Mouse (Mus musculus): ENCODE measurements around the gene Spata2l. TPM values are rescaled to one million over a fixed set of nuclear protein-coding genes. Genes with fewer than 3 reads are reported as not detected.

Spata2l gene
- total and polyA plus RNA-seq, 3 experiments = 1.9 to 3.1 TPM; not detected in 1

DNA sequence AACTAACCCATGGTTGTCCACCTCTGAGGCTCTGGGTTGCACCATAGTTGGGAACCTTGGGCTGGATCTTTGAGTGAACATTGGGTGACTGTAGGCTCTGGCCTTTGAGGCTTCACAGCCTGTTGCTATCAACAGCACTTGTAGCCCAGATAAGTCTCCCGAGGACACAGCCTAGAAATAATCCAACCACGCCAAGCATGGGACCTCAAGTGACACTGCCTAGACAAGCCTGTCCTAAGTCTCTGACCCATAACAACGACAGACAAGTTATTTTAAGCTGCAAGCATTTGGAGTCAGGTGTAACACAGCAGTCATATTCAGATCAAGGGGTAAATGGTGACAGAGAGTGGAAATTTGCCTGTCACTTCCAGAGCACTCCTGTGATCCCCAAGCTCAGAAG is 20.6 kb downstream of the Spata2l start:
- TF ChIP-seq MEF2A (IDR thresholded peaks at IDR 0.05; ENCODE audit: extremely low read depth, insufficient replicate concordance, low read depth, low read length, poor library complexity, severe bottlenecking) (no peak), NRF1 (IDR thresholded peaks at IDR 0.05; ENCODE audit: insufficient read depth, low read depth, low read length, poor library complexity, severe bottlenecking) (no peak), USF2 (IDR thresholded peaks at IDR 0.05; ENCODE audit: borderline replicate concordance in 1 of 2, insufficient read depth in 1 of 2, low read depth in 1 of 2, low read length in 2 of 2) (no peak), ZMIZ1 (IDR thresholded peaks at IDR 0.05; ENCODE audit: low read depth, low read length) (no peak), TCF12 (IDR thresholded peaks at IDR 0.05; ENCODE audit: low read depth, low read length) (no peak)
- Histone ChIP-seq H3K36me3 (ENCODE audit: control insufficient read depth in 1 of 2, insufficient read depth in 2 of 2, low read length in 2 of 2) (peaks cover 0 to 5% of the 10 kb centered on the region in 2 experiments; a peak in 1 of 4 replicates), H3K79me2 (ENCODE audit: control insufficient read depth, insufficient read depth, low read length, poor library complexity) (peaks cover 9% of the 10 kb centered on the region), H3K9ac (ENCODE audit: control insufficient read depth, low read depth, low read length, poor library complexity, severe bottlenecking) (no peak overlapping the region), H3K4me3 (ENCODE audit: control insufficient read depth in 1 of 2, insufficient read depth in 1 of 2, low read depth in 2 of 2, low read length in 2 of 2) (no peak overlapping the region), H3K27ac (ENCODE audit: control insufficient read depth, low read depth, low read length) (no peak overlapping the region), H3K27me3 (ENCODE audit: control insufficient read depth in 1 of 2, insufficient read depth in 2 of 2, low read length in 2 of 2) (no peaks in the 10 kb centered on the region), H3K9me3 (replicated peaks; ENCODE audit: insufficient read depth, low read length) (no peaks in the 10 kb centered on the region), H3K4me1 (ENCODE audit: control insufficient read depth in 1 of 2, insufficient read depth in 2 of 2, low read length in 2 of 2) (peaks cover 0 to 4% of the 10 kb centered on the region in 2 experiments; a peak in 3 of 4 replicates)
- no peak for DNase-seq (ENCODE audit: low read depth, low spot score)

- TF ChIP-seq ZMIZ1 (IDR thresholded peaks at IDR 0.05; ENCODE audit: low read depth, low read length) = no peak
- no peak for TF ChIP-seq POLR2A (IDR thresholded peaks at IDR 0.05; ENCODE audit: control insufficient read depth in 1 of 2, insufficient read depth in 1 of 2, low read depth in 1 of 2, low read length in 2 of 2, poor library complexity in 1 of 2)
- TF ChIP-seq CTCF (IDR thresholded peaks at IDR 0.05 in 2 of 3, conservative IDR thresholded peaks at IDR 0.05 in 1 of 3; ENCODE audit: control insufficient read depth in 1 of 3, insufficient read depth in 1 of 3, low read depth in 2 of 3, low read length in 3 of 3, poor library complexity in 1 of 3, severe bottlenecking in 1 of 3) = no peak
- TF ChIP-seq MAFK (IDR thresholded peaks at IDR 0.05; ENCODE audit: borderline replicate concordance, low read depth, low read length) = no peak
- no peak for TF ChIP-seq ZKSCAN1 (IDR thresholded peaks at IDR 0.05; ENCODE audit: low read depth, low read length)
- no peak for TF ChIP-seq RCOR1 (IDR thresholded peaks at IDR 0.05; ENCODE audit: low read depth, low read length)
- no peak for TF ChIP-seq NELFE (IDR thresholded peaks at IDR 0.05; ENCODE audit: low read depth, low read length)
- TF ChIP-seq TBP (IDR thresholded peaks at IDR 0.05; ENCODE audit: low read depth, low read length) = no peak
- no peak for TF ChIP-seq JUND (IDR thresholded peaks at IDR 0.05; ENCODE audit: low read depth, low read length)
- TF ChIP-seq SIN3A (IDR thresholded peaks at IDR 0.05; ENCODE audit: low read length) = no peak
- TF ChIP-seq NRF1 (IDR thresholded peaks at IDR 0.05; ENCODE audit: insufficient read depth, low read depth, low read length, poor library complexity, severe bottlenecking) = no peak
- TF ChIP-seq CHD2 (IDR thresholded peaks at IDR 0.05; ENCODE audit: low read length) = no peak
- no peak for TF ChIP-seq MYB (IDR thresholded peaks at IDR 0.05; ENCODE audit: low read depth, low read length)
- Histone ChIP-seq H3K36me3 (ENCODE audit: control insufficient read depth in 1 of 2, insufficient read depth in 2 of 2, low read length in 2 of 2) (peaks cover 0 to 5% of the 10 kb centered on the region in 2 experiments; a peak in 1 of 4 replicates), H3K4me1 (ENCODE audit: control insufficient read depth in 1 of 2, insufficient read depth in 2 of 2, low read length in 2 of 2) (peaks cover 0 to 4% of the 10 kb centered on the region in 2 experiments; a peak in 3 of 4 replicates), H3K4me3 (ENCODE audit: control insufficient read depth in 1 of 2, insufficient read depth in 1 of 2, low read depth in 2 of 2, low read length in 2 of 2) (peak overlapping the region; percentile 67 to 97), H3K9ac (ENCODE audit: control insufficient read depth, low read depth, low read length, poor library complexity, severe bottlenecking) (peak overlapping the region; percentile 70), H3K27me3 (ENCODE audit: control insufficient read depth in 1 of 2, insufficient read depth in 2 of 2, low read length in 2 of 2) (no peaks in the 10 kb centered on the region), H3K9me3 (replicated peaks; ENCODE audit: insufficient read depth, low read length) (no peaks in the 10 kb centered on the region), H3K79me2 (ENCODE audit: control insufficient read depth, insufficient read depth, low read length, poor library complexity) (peaks cover 9% of the 10 kb centered on the region), H3K27ac (ENCODE audit: control insufficient read depth, low read depth, low read length) (0 out of 2 replicates have a peak overlapping the region, but pooled peaks have one; percentile 6)
- no peak for DNase-seq (ENCODE audit: low read depth, low spot score)
Measured at GRCm38 (mm10) chr8:123213118-123213772, 22.8 kb downstream of the Spata2l start.
